Mouse (Mus musculus) myocyte (in vitro differentiated cells): ENCODE measurements around the gene Gm13275. TPM values are rescaled to one million over a fixed set of nuclear protein-coding genes. Genes with fewer than 3 reads are reported as not detected.

ENCODE experiments used
- H3K27me3 ChIP-seq: one replicate; pipeline ENCODE4 v1.6.1; 2011; ENCODE audit not compliant: control insufficient read depth, insufficient read depth, insufficient read length
- H3K36me3 ChIP-seq: one replicate; pipeline ENCODE4 v1.6.1; 2011; ENCODE audit not compliant: control insufficient read depth, insufficient read depth
- H3K4me2 ChIP-seq: one replicate; pipeline ENCODE4 v1.6.1; 2011; ENCODE audit warnings: low read depth, control low read depth
- H3K4me3 ChIP-seq: one replicate; pipeline ENCODE4 v1.5.1; 2011; ENCODE audit warnings: mild to moderate bottlenecking, control low read depth, moderate library complexity
- H3K79me2 ChIP-seq: one replicate; pipeline ENCODE4 v1.6.1; 2011; ENCODE audit not compliant: control insufficient read depth, insufficient read depth
- H3ac ChIP-seq: one replicate; pipeline ENCODE4 v1.6.1; 2011; ENCODE audit not compliant: control insufficient read depth, insufficient read length
- CEBPB ChIP-seq: IDR thresholded peaks from 2 replicates; pipeline ENCODE4 v1.6.1; 2011; ENCODE audit warnings: mild to moderate bottlenecking, moderate library complexity; ENCODE audit not compliant: poor library complexity, insufficient read depth, severe bottlenecking
- E2F4 ChIP-seq: IDR thresholded peaks from one replicate; pipeline ENCODE4 v1.6.1; 2011; ENCODE audit warnings: mild to moderate bottlenecking, control low read depth, moderate library complexity; ENCODE audit not compliant: insufficient read depth
- MAX ChIP-seq: IDR thresholded peaks from one replicate; pipeline ENCODE4 v1.6.1; 2011; ENCODE audit warnings: low read depth, mild to moderate bottlenecking, control low read depth
- MYOD1 ChIP-seq, 3 experiments: IDR thresholded peaks; one replicate each; pipeline ENCODE4 v1.6.1; 2011; ENCODE audit warnings: control low read depth in 2 of 3, low read depth in 2 of 3, mild to moderate bottlenecking in 2 of 3, moderate library complexity in 1 of 3; ENCODE audit not compliant: insufficient read length in 2 of 3, control insufficient read depth in 1 of 3
- MYOG ChIP-seq, 3 experiments: IDR thresholded peaks; one replicate each; pipeline ENCODE4 v1.6.1; 2011; ENCODE audit warnings: control low read depth in 2 of 3, low read depth in 2 of 3, mild to moderate bottlenecking in 2 of 3; ENCODE audit not compliant: insufficient read length in 2 of 3, control insufficient read depth in 1 of 3, insufficient read depth in 1 of 3
- POLR2A ChIP-seq: IDR thresholded peaks from one replicate; pipeline ENCODE4 v1.6.1; 2011; ENCODE audit warnings: low read depth, mild to moderate bottlenecking, control low read depth, moderate library complexity; ENCODE audit not compliant: insufficient read length
- POLR2AphosphoS2 ChIP-seq: IDR thresholded peaks from one replicate; pipeline ENCODE4 v1.6.1; 2011; ENCODE audit warnings: low read depth, control low read depth; ENCODE audit not compliant: insufficient read length
- REST ChIP-seq: IDR thresholded peaks from one replicate; pipeline ENCODE4 v1.6.1; 2011; ENCODE audit warnings: mild to moderate bottlenecking, control low read depth, moderate library complexity; ENCODE audit not compliant: insufficient read depth, insufficient read length
- SRF ChIP-seq: IDR thresholded peaks from one replicate; pipeline ENCODE4 v1.6.1; 2011; ENCODE audit warnings: low read depth; ENCODE audit not compliant: control insufficient read depth, insufficient read length
- TCF12 ChIP-seq: IDR thresholded peaks from one replicate; pipeline ENCODE4 v1.6.1; 2011; ENCODE audit warnings: mild to moderate bottlenecking, control low read depth; ENCODE audit not compliant: poor library complexity, insufficient read depth, severe bottlenecking
- TCF3 ChIP-seq: IDR thresholded peaks from one replicate; pipeline ENCODE4 v1.6.1; 2011; ENCODE audit warnings: low read depth, control low read depth; ENCODE audit not compliant: insufficient read length
- USF1 ChIP-seq: IDR thresholded peaks from one replicate; pipeline ENCODE4 v1.6.1; 2011; ENCODE audit warnings: low read depth, mild to moderate bottlenecking, control low read depth, moderate library complexity
- polyA plus RNA-seq: library from polyadenylated mRNA; unstranded; fragments of >200 nt; fragmentation: generic; extraction: Trizol; gene quantifications from one replicate; pipeline ENCODE4 v1.2.1, GENCODE M21; 2012; ENCODE audit warnings: missing spikeins

Gene Gm13275
- polyA plus RNA-seq, 1 experiment, result 0.35 TPM

DNA sequence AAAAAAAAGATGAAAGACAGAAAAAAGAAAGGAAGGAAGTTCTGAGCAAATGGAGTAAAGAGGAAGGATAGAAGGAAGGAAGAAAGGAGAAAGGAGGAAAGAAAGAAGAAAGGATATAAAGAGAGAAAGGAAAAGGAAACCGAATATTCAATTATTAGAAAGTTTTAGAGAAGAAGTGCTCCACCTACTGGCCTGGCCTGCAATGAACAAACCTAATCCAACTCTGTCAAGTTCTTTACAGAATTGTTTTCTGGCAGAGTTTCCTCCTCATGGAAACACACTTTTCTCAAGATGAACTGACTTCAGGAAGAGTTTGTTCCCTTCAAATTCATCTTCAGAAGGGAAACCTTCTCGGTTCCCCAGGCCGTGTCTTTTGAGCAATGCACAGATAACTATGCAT is 44.5 kb downstream of the Gm13275 start:
- Histone ChIP-seq H3ac (no peak overlapping the region), H3K4me3 (no peak overlapping the region), H3K4me2 (no peak overlapping the region), H3K36me3 (no peaks in the 10 kb centered on the region), H3K27me3 (peaks cover 14% of the 10 kb centered on the region), H3K79me2 (no peaks in the 10 kb centered on the region)
- TF ChIP-seq CEBPB (no peak), POLR2A (no peak), SRF (no peak), POLR2AphosphoS2 (no peak), MYOG (IDR thresholded peaks at IDR 0.05; ENCODE audit: control insufficient read depth in 1 of 3, insufficient read depth in 1 of 3, insufficient read length in 2 of 3, low read depth in 2 of 3) (no peak)

DNA sequence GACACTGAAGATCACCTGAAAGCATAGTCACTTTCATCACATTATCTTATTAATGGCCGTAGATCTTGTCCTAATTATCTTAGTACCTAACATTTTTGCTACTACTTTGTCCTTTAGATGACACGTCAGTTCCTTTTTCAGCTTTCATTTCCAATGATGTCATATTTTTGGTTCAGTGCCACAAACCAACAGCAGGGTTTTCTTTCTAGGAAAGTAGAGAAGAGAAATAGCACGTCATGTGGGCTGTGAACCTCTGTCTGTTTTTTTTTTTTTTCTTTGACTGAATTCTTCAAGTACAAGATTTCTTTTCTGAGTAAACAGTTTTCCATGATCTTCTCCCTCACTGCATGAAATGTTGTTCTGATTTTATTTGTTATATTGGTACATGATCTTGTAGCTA is 45.8 kb downstream of the Gm13275 start:
- Histone ChIP-seq H3K27me3 (peaks cover 14% of the 10 kb centered on the region), H3ac (no peak overlapping the region)
- TF ChIP-seq MYOD1 (IDR thresholded peaks at IDR 0.05; ENCODE audit: control insufficient read depth in 1 of 3, insufficient read length in 2 of 3, low read depth in 2 of 3), result no peak
- no peak for TF ChIP-seq MAX
- TF ChIP-seq TCF3, result no peak
- no peak for TF ChIP-seq USF1
- TF ChIP-seq POLR2A, result no peak
- TF ChIP-seq MYOG (IDR thresholded peaks at IDR 0.05; ENCODE audit: control insufficient read depth in 1 of 3, insufficient read depth in 1 of 3, insufficient read length in 2 of 3, low read depth in 2 of 3), result no peak

DNA sequence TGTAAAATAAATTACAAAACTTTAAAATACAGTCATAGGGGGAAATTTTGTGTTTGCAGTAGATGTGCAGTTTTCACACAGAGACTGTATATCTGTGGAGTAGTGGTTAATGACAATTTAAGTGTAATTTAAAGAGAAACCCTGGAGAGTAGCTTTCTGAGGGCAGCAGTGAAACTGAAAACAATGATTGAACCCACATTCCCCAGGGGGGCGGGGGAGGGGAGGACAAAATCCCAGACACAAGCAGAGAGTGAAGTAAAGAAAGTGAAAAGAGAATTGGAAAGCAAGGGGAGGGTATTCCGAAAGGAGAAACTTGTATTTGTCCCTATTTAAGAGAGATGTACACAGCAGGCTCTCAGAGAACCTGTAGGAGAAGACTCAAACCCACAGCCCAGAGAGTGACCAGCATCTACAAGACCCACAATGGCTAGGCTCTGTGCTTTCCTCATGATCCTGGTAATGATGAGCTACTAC is 47.2 kb downstream of the Gm13275 start, which contains the start of gene Ifna4:
Ifna4 (plus strand) TSS at position 424 of the 474 bp plus-strand sequence.
- H3K27me3 ChIP-seq, result peaks cover 9% of the 10 kb centered on the region
- no peaks in the 10 kb centered on the region for H3K79me2 ChIP-seq
- H3K36me3 ChIP-seq, result no peaks in the 10 kb centered on the region
- H3ac ChIP-seq, result no peak within 1 kb of the TSS
- TF ChIP-seq CEBPB (no peak), MAX (no peak), MYOD1 (IDR thresholded peaks at IDR 0.05; ENCODE audit: control insufficient read depth in 1 of 3, insufficient read length in 2 of 3, low read depth in 2 of 3) (no peak), USF1 (no peak), REST (no peak), TCF12 (no peak), E2F4 (no peak), SRF (no peak)
- no peak within 1 kb of the TSS for H3K4me2 ChIP-seq
- no peak within 1 kb of the TSS for H3K4me3 ChIP-seq

More for the DNA sequence above, 45.8 kb downstream of the Gm13275 start:
- Histone ChIP-seq H3K4me3 (no peak overlapping the region), H3K79me2 (no peaks in the 10 kb centered on the region), H3K4me2 (no peak overlapping the region), H3K36me3 (no peaks in the 10 kb centered on the region)

Other genes starting within 250 kb of the Gm13275 start
- gene Ifna15, start 236.2 kb upstream of the Gm13275 start, polyA plus RNA-seq, result not detected
- not detected for gene Ifna14, start 222.7 kb upstream of the Gm13275 start, polyA plus RNA-seq
- gene Ifna9, start 202.1 kb upstream of the Gm13275 start, polyA plus RNA-seq, result not detected
- gene Ifna12, start 191.1 kb upstream of the Gm13275 start, polyA plus RNA-seq, result not detected
- not detected for gene C87499, start 160.1 kb upstream of the Gm13275 start, polyA plus RNA-seq
- gene Ifna13, start 150.0 kb upstream of the Gm13275 start, polyA plus RNA-seq, result not detected
- not detected for gene Ifna16, start 117.6 kb upstream of the Gm13275 start, polyA plus RNA-seq
- gene Ifna2, start 110.6 kb upstream of the Gm13275 start, polyA plus RNA-seq, result not detected
- gene Ifnab, start 103.1 kb upstream of the Gm13275 start, polyA plus RNA-seq, result not detected
- gene Gm26566, start 72.7 kb upstream of the Gm13275 start, polyA plus RNA-seq, result 2.0 TPM
- 12.0 TPM for gene Klhl9, start 72.0 kb upstream of the Gm13275 start, polyA plus RNA-seq
- not detected for gene Gm13271, start 39.6 kb upstream of the Gm13275 start, polyA plus RNA-seq
- gene Gm13283, start 34.4 kb upstream of the Gm13275 start, polyA plus RNA-seq, result not detected
- gene Gm13290, start 20.7 kb upstream of the Gm13275 start, polyA plus RNA-seq, result 1.0 TPM
- not detected for gene Gm13289, start 17.6 kb upstream of the Gm13275 start, polyA plus RNA-seq
- gene Gm13272, start 14.6 kb upstream of the Gm13275 start, polyA plus RNA-seq, result 0.19 TPM
- not detected for gene Ifnz, start 12.4 kb upstream of the Gm13275 start, polyA plus RNA-seq
- gene Gm13276, start 8.8 kb upstream of the Gm13275 start, polyA plus RNA-seq, result 0.73 TPM
- not detected for gene Gm13277, start 5.9 kb upstream of the Gm13275 start, polyA plus RNA-seq
- not detected for gene Gm13278, start 2.9 kb upstream of the Gm13275 start, polyA plus RNA-seq
- gene Gm13279, start 2.9 kb downstream of the Gm13275 start, polyA plus RNA-seq, result not detected
- not detected for gene Gm13285, start 5.2 kb downstream of the Gm13275 start, polyA plus RNA-seq
- 0.35 TPM for gene Gm13287, start 8.8 kb downstream of the Gm13275 start, polyA plus RNA-seq
- gene Gm13288, start 11.0 kb downstream of the Gm13275 start, polyA plus RNA-seq, result 0.14 TPM
- gene Ifna7, start 21.7 kb downstream of the Gm13275 start, polyA plus RNA-seq, result not detected
- gene Ifna11, start 25.5 kb downstream of the Gm13275 start, polyA plus RNA-seq, result not detected
- not detected for gene Ifna6, start 32.9 kb downstream of the Gm13275 start, polyA plus RNA-seq
- not detected for gene Ifna5, start 41.0 kb downstream of the Gm13275 start, polyA plus RNA-seq
- gene Ifna4, start 47.4 kb downstream of the Gm13275 start, polyA plus RNA-seq, result not detected
- not detected for gene Ifna1, start 55.6 kb downstream of the Gm13275 start, polyA plus RNA-seq
- gene Ifne, start 85.7 kb downstream of the Gm13275 start, polyA plus RNA-seq, result not detected